Mouse (Mus musculus): Measurements from ENCODE around the gene Ssc4d. TPM values are rescaled to one million over a fixed set of nuclear protein-coding genes. Genes with fewer than 3 reads are reported as not detected.
A peak's percentile ranks its signal among the peaks of the same experiment; 100 is the strongest.

Gene Ssc4d
- total and polyA plus RNA-seq, 3 experiments = 1.9 to 2.9 (median 2.0) TPM

DNA sequence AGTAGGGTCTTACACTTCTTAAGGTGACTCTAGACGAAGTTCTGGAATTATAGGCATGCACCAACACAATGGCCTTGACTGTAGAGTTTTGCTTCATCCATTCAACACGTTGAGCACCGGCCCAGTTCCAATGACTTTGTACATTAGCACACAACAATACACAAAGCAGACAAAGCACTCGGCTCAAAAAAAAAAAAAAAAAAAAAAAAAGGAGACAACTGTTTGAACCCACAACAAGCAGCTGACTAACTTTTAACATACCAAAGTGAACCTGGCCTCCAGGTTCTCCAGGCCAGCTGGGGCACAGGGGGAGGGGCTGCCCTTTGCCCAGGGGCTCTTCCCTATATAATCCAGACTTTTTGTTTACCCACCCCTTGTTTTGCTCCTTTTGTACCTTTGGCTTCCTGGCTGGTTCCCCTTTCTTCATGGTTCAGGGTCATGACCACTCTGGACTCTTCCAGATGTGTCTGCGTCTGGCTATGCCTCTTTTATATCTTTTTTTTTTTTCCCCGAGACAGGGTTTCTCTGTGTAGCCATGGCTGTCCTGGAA is 38.6 kb downstream of the Ssc4d start:
- H3K36me3 ChIP-seq (replicated peaks in 1 of 2; ENCODE audit: control insufficient read depth in 1 of 2, insufficient read depth in 1 of 2, low read length in 1 of 2) = peaks cover 9 to 17% of the 10 kb centered on the region in 2 experiments
- H3K79me2 ChIP-seq (replicated peaks; ENCODE audit: control insufficient read depth, extremely low read depth, insufficient read depth, poor library complexity, severe bottlenecking) = peaks cover 35% of the 10 kb centered on the region
- in situ Hi-C loops (cut with MboI; ENCODE audit: low pct_ligation_motif_present, low pct_unique_long_range_greater_than_20kb, low sequenced_read_pairs) = no loop called here
- TF ChIP-seq UBTF (IDR thresholded peaks at IDR 0.05; ENCODE audit: low read depth, low read length) (no peak), POLR2AphosphoS2 (IDR thresholded peaks at IDR 0.05; ENCODE audit: low read depth, low read length) (no peak), ZNF384 (IDR thresholded peaks at IDR 0.05; ENCODE audit: low read depth, low read length) (peak; percentile 74), CHD1 (IDR thresholded peaks at IDR 0.05; ENCODE audit: low read depth, low read length) (no peak), NRF1 (IDR thresholded peaks at IDR 0.05; ENCODE audit: low read depth, low read length) (no peak), ZMIZ1 (IDR thresholded peaks at IDR 0.05; ENCODE audit: low read depth, low read length) (0 out of 2 replicates have a peak, but pooled peaks have one; percentile 6)
- H3K27me3 ChIP-seq (replicated peaks) = no peaks in the 10 kb centered on the region
- H3K4me2 ChIP-seq (ENCODE audit: insufficient read depth, low read depth, poor library complexity, severe bottlenecking) = peak overlapping the region; percentile 35; the same call in 1 of the 2 replicates
- peak overlapping the region; percentile 63 for H3K9ac ChIP-seq (ENCODE audit: insufficient read depth, low read depth)
- no peak for DNase-seq (ENCODE audit: extremely low read depth)
- dilution Hi-C loops (cut with MboI; ENCODE audit: extremely low pct_ligation_motif_present, extremely low pct_unique_long_range_greater_than_20kb, low sequenced_read_pairs) = no loop called here
- H3K4me1 ChIP-seq (ENCODE audit: control insufficient read depth in 1 of 2, insufficient read depth in 2 of 2) = peaks cover 3 to 27% of the 10 kb centered on the region in 2 experiments; a peak in 2 of 4 replicates
- H3K9me3 ChIP-seq (replicated peaks; ENCODE audit: low read length) = no peaks in the 10 kb centered on the region
- H3K4me3 ChIP-seq (replicated peaks in 1 of 3; ENCODE audit: low read depth in 2 of 3, low read length in 2 of 3, poor library complexity in 1 of 3) = peak overlapping the region in 2 of 3 experiments; percentile 59 to 98
- H3K27ac ChIP-seq (ENCODE audit: insufficient read depth, low read depth) = peak overlapping the region; percentile 75; the same call in 1 of the 2 replicates

GRCm38 (mm10) chr5:135935176-135935523 is 39.2 kb downstream of the Ssc4d start:
- in situ Hi-C loops (cut with MboI; ENCODE audit: low pct_ligation_motif_present, low pct_unique_long_range_greater_than_20kb, low sequenced_read_pairs) (no loop called here), dilution Hi-C loops (cut with MboI; ENCODE audit: extremely low pct_ligation_motif_present, extremely low pct_unique_long_range_greater_than_20kb, low sequenced_read_pairs) (no loop called here)
- peak overlapping the region; percentile 35 for H3K4me2 ChIP-seq (ENCODE audit: insufficient read depth, low read depth, poor library complexity, severe bottlenecking)
- H3K4me3 ChIP-seq (replicated peaks in 1 of 3; ENCODE audit: low read depth in 2 of 3, low read length in 2 of 3, poor library complexity in 1 of 3) = peak overlapping the region; percentile 27 to 98 (median 59)
- peaks cover 40% of the 10 kb centered on the region for H3K79me2 ChIP-seq (replicated peaks; ENCODE audit: control insufficient read depth, extremely low read depth, insufficient read depth, poor library complexity, severe bottlenecking)
- peak; percentile 66 for DNase-seq (ENCODE audit: extremely low read depth)
- TF ChIP-seq TBP (conservative IDR thresholded peaks at IDR 0.05; ENCODE audit: low read depth, low read length) (0 out of 2 replicates have a peak, but pooled peaks have one; percentile 57), MEF2A (IDR thresholded peaks at IDR 0.05; ENCODE audit: borderline replicate concordance, low read depth, low read length) (no peak), JUN (IDR thresholded peaks at IDR 0.05; ENCODE audit: insufficient read depth, low read depth, low read length) (no peak), MXI1 (IDR thresholded peaks at IDR 0.05; ENCODE audit: low read depth, low read length) (no peak)
- peaks cover 14 to 23% of the 10 kb centered on the region in 2 experiments for H3K36me3 ChIP-seq (replicated peaks in 1 of 2; ENCODE audit: control insufficient read depth in 1 of 2, insufficient read depth in 1 of 2, low read length in 1 of 2)
- peak overlapping the region; percentile 75 for H3K27ac ChIP-seq (ENCODE audit: insufficient read depth, low read depth)
- H3K27me3 ChIP-seq (replicated peaks) = no peaks in the 10 kb centered on the region
- H3K4me1 ChIP-seq (ENCODE audit: control insufficient read depth in 1 of 2, insufficient read depth in 2 of 2) = peaks cover 3 to 32% of the 10 kb centered on the region in 2 experiments; a peak in 2 of 4 replicates
- no peaks in the 10 kb centered on the region for H3K9me3 ChIP-seq (replicated peaks; ENCODE audit: low read length)
- H3K9ac ChIP-seq (ENCODE audit: insufficient read depth, low read depth) = peak overlapping the region; percentile 63

- Histone ChIP-seq H3K9me3 (replicated peaks; ENCODE audit: low read length) (no peaks in the 10 kb centered on the region), H3K9ac (ENCODE audit: insufficient read depth, low read depth) (peak within 1 kb of the TSS; percentile 90), H3K4me1 (ENCODE audit: control insufficient read depth in 1 of 2, insufficient read depth in 2 of 2) (peaks cover 4 to 38% of the 10 kb centered on the region in 2 experiments; a peak in 3 of 4 replicates), H3K4me3 (replicated peaks in 1 of 3; ENCODE audit: low read depth in 2 of 3, low read length in 2 of 3, poor library complexity in 1 of 3) (peak within 1 kb of the TSS; percentile 96 to 98 (median 96)), H3K27ac (ENCODE audit: insufficient read depth, low read depth) (peak within 1 kb of the TSS; percentile 90), H3K4me2 (ENCODE audit: insufficient read depth, low read depth, poor library complexity, severe bottlenecking) (peak within 1 kb of the TSS; percentile 78), H3K79me2 (replicated peaks; ENCODE audit: control insufficient read depth, extremely low read depth, insufficient read depth, poor library complexity, severe bottlenecking) (peaks cover 46% of the 10 kb centered on the region), H3K36me3 (replicated peaks in 1 of 2; ENCODE audit: control insufficient read depth in 1 of 2, insufficient read depth in 1 of 2, low read length in 1 of 2) (peaks cover 20 to 28% of the 10 kb centered on the region in 2 experiments), H3K27me3 (replicated peaks) (no peaks in the 10 kb centered on the region)
- dilution Hi-C loops (cut with MboI; ENCODE audit: extremely low pct_ligation_motif_present, extremely low pct_unique_long_range_greater_than_20kb, low sequenced_read_pairs) (no loop called here), in situ Hi-C loops (cut with MboI; ENCODE audit: low pct_ligation_motif_present, low pct_unique_long_range_greater_than_20kb, low sequenced_read_pairs) (no loop called here)
- peak; percentile 97 for DNase-seq (ENCODE audit: extremely low read depth)
- no peak for TF ChIP-seq ZC3H11A (IDR thresholded peaks at IDR 0.05; ENCODE audit: low read depth, low read length)
- TF ChIP-seq UBTF (IDR thresholded peaks at IDR 0.05; ENCODE audit: low read depth, low read length) = peak; percentile 12; the same call in 1 of the 2 replicates
- 0 out of 2 replicates have a peak, but pooled peaks have one; percentile 5 for TF ChIP-seq RCOR1 (conservative IDR thresholded peaks at IDR 0.05; ENCODE audit: low read depth, low read length)
- peak; percentile 95 for TF ChIP-seq POLR2A (IDR thresholded peaks at IDR 0.05; ENCODE audit: low read depth, low read length)
- TF ChIP-seq MAFK (IDR thresholded peaks at IDR 0.05; ENCODE audit: insufficient replicate concordance, low read length) = no peak; the same call in 1 of the 2 replicates
- no peak for TF ChIP-seq MYC (IDR thresholded peaks at IDR 0.05; ENCODE audit: low read depth, low read length)
- peak; percentile 87 for TF ChIP-seq CHD2 (IDR thresholded peaks at IDR 0.05; ENCODE audit: low read length)
- peak; percentile 94 for TF ChIP-seq NRF1 (IDR thresholded peaks at IDR 0.05; ENCODE audit: low read depth, low read length)
- no peak for TF ChIP-seq EP300 (IDR thresholded peaks at IDR 0.05; ENCODE audit: low read length)
- no peak for TF ChIP-seq E2F4 (IDR thresholded peaks at IDR 0.05; ENCODE audit: insufficient replicate concordance, low read depth, low read length)
- peak; percentile 12; the same call in 1 of the 2 replicates for TF ChIP-seq ETS1 (conservative IDR thresholded peaks at IDR 0.05; ENCODE audit: low read depth, low read length)
- peak; percentile 69 for TF ChIP-seq ELF1 (IDR thresholded peaks at IDR 0.05; ENCODE audit: low read depth, low read length)
- peak; percentile 89 for TF ChIP-seq BHLHE40 (IDR thresholded peaks at IDR 0.05; ENCODE audit: low read depth, low read length)
- TF ChIP-seq PAX5 (IDR thresholded peaks at IDR 0.05; ENCODE audit: low read length) = no peak
- no peak for TF ChIP-seq MEF2A (IDR thresholded peaks at IDR 0.05; ENCODE audit: borderline replicate concordance, low read depth, low read length)
- TF ChIP-seq TBP (conservative IDR thresholded peaks at IDR 0.05; ENCODE audit: low read depth, low read length) = peak; percentile 74
Observed at GRCm38 (mm10) chr5:135934481-135935175, 39.7 kb downstream of the Ssc4d start, which contains the start of gene Ywhag. TSS of gene Ywhag (minus strand) at chr5:135934616.
